Mouse (Mus musculus) kidney, embryonic 14.5 days (tissue): ENCODE data around the gene Map3k19. TPM values are rescaled to one million over a fixed set of nuclear protein-coding genes. Genes with fewer than 3 reads are reported as not detected.

ENCODE experiments used
- ATAC-seq: fragments of 200-750 bp; cut with Nextera tagmentation; 2 replicates; pipeline ENCODE4 v1.8.0; 2017; ENCODE audit warnings: moderate number of reproducible peaks, mild to moderate bottlenecking, moderate TSS enrichment, moderate library complexity; ENCODE audit not compliant: low FRiP score, low TSS enrichment
- H3K27ac ChIP-seq: fragments of 300-500 bp; sonication (generic); 2 replicates; pipeline ENCODE4 v1.5.1; 2014; ENCODE audit warnings: low read depth, mild to moderate bottlenecking, low read length, moderate library complexity, mixed read lengths
- H3K27me3 ChIP-seq: fragments of 300-500 bp; sonication (generic); 2 replicates; pipeline ENCODE4 v1.6.1; 2014; ENCODE audit warnings: mild to moderate bottlenecking, low read length; ENCODE audit not compliant: control insufficient read depth, insufficient read depth
- H3K36me3 ChIP-seq: fragments of 300-500 bp; sonication (generic); 2 replicates; pipeline ENCODE4 v1.6.1; 2014; ENCODE audit warnings: low read length, mixed read lengths; ENCODE audit not compliant: control insufficient read depth, insufficient read depth
- H3K4me1 ChIP-seq: fragments of 300-500 bp; sonication (generic); 2 replicates; pipeline ENCODE4 v1.6.1; 2014; ENCODE audit warnings: low read length, mixed read lengths; ENCODE audit not compliant: control insufficient read depth, insufficient read depth
- H3K4me2 ChIP-seq: fragments of 300-500 bp; sonication (generic); replicated peaks from 2 replicates; pipeline ENCODE4 v1.6.1; 2014; ENCODE audit warnings: low read depth, mild to moderate bottlenecking, low read length
- H3K4me3 ChIP-seq: fragments of 300-500 bp; sonication (generic); 2 replicates; pipeline ENCODE4 v1.5.1; 2014; ENCODE audit warnings: mild to moderate bottlenecking, low read length
- H3K9ac ChIP-seq: fragments of 300-500 bp; sonication (generic); 2 replicates; pipeline ENCODE4 v1.6.1; 2014; ENCODE audit warnings: low read depth, mild to moderate bottlenecking, low read length, moderate library complexity
- H3K9me3 ChIP-seq: fragments of 300-500 bp; sonication (generic); 2 replicates; pipeline ENCODE4 v1.6.1; 2016; ENCODE audit warnings: low read length; ENCODE audit not compliant: control insufficient read depth
- WGBS: fragments of 180-500 bp; shearing (Covaris S2); extraction: QIAGEN DNeasy Blood & Tissue Kit; methylation state at CpG from one replicate; pipeline ENCODE4 v1.1.7; 2014; 5-methylcytosine and 5-hydroxymethylcytosine counted together
- polyA plus RNA-seq: library from polyadenylated mRNA; unstranded; fragments of >200 nt; fragmentation: Nextera tagmentation; extraction: Ambion mirVana; gene quantifications from 2 replicates; pipeline ENCODE4 v1.2.1, GENCODE M21; 2014

The Map3k19 gene
- polyA plus RNA-seq, result not detected in 2 replicates

- 78% methylated on average over 14 of the region's 14 CpGs for WGBS
Measured at GRCm38 (mm10) chr1:127854486-127855222, at the start of gene Map3k19. Map3k19 (minus strand) TSS chr1:127855031.

GRCm38 (mm10) chr1:127899401-127899800 lies 44.6 kb upstream of the Map3k19 start:
- Histone ChIP-seq H3K4me1 (no peaks in the 10 kb centered on the region), H3K4me3 (no peak overlapping the region), H3K4me2 (no peak overlapping the region)

More at GRCm38 (mm10) chr1:127854486-127855222, at the start of gene Map3k19:
- no peak within 1 kb of the TSS for H3K9ac ChIP-seq
- no peak within 1 kb of the TSS for H3K4me2 ChIP-seq
- H3K27ac ChIP-seq, result no peak within 1 kb of the TSS
- peaks cover 4% of the 10 kb centered on the region; the same call in 1 of the 2 replicates for H3K9me3 ChIP-seq
- no peaks in the 10 kb centered on the region for H3K27me3 ChIP-seq
- no peaks in the 10 kb centered on the region for H3K36me3 ChIP-seq
- H3K4me1 ChIP-seq, result no peaks in the 10 kb centered on the region
- no peak within 1 kb of the TSS for H3K4me3 ChIP-seq
- no peak for ATAC-seq

GRCm38 (mm10) chr1:127869276-127869675 lies 14.4 kb upstream of the Map3k19 start:
- peaks cover 7% of the 10 kb centered on the region; the same call in 1 of the 2 replicates for H3K36me3 ChIP-seq
- WGBS, result 31% methylated on average over 8 of the region's 8 CpGs
- peak overlapping the region; percentile 68; the same call in 1 of the 2 replicates for H3K27ac ChIP-seq
- 0 out of 2 replicates have a peak, but pooled peaks cover 3% of the 10 kb centered on the region for H3K4me1 ChIP-seq
- H3K27me3 ChIP-seq, result no peaks in the 10 kb centered on the region
- no peaks in the 10 kb centered on the region for H3K9me3 ChIP-seq
- peak overlapping the region; percentile 64 for H3K9ac ChIP-seq
- H3K4me2 ChIP-seq, result peak overlapping the region; percentile 61
- peak overlapping the region; percentile 72 for H3K4me3 ChIP-seq
- no peak for ATAC-seq

More at GRCm38 (mm10) chr1:127899401-127899800, 44.6 kb upstream of the Map3k19 start:
- 80% methylated on average over 1 of the region's 1 CpGs for WGBS
- Histone ChIP-seq H3K36me3 (no peaks in the 10 kb centered on the region; the same call in 1 of the 2 replicates), H3K9ac (no peak overlapping the region), H3K27me3 (no peaks in the 10 kb centered on the region), H3K27ac (no peak overlapping the region), H3K9me3 (no peaks in the 10 kb centered on the region)
- ATAC-seq, result no peak

GRCm38 (mm10) chr1:127868300-127869261 lies 13.8 kb upstream of the Map3k19 start, which contains the start of gene Rab3gap1:
Rab3gap1 (plus strand) TSS chr1:127868773.
- 12% methylated on average over 47 of the region's 47 CpGs for WGBS
- H3K4me2 ChIP-seq, result peak within 1 kb of the TSS; percentile 61
- H3K9me3 ChIP-seq, result no peaks in the 10 kb centered on the region
- ATAC-seq, result peak; percentile 98
- H3K27ac ChIP-seq, result peak within 1 kb of the TSS; percentile 68; the same call in 1 of the 2 replicates
- peak within 1 kb of the TSS; percentile 72 for H3K4me3 ChIP-seq
- 0 out of 2 replicates have a peak, but pooled peaks cover 3% of the 10 kb centered on the region for H3K4me1 ChIP-seq
- H3K27me3 ChIP-seq, result no peaks in the 10 kb centered on the region
- H3K36me3 ChIP-seq, result 0 out of 2 replicates have a peak, but pooled peaks cover 7% of the 10 kb centered on the region
- H3K9ac ChIP-seq, result peak within 1 kb of the TSS; percentile 64

- Histone ChIP-seq H3K27ac (no peak overlapping the region), H3K4me1 (no peaks in the 10 kb centered on the region), H3K4me3 (no peak overlapping the region), H3K9me3 (no peaks in the 10 kb centered on the region), H3K9ac (no peak overlapping the region), H3K4me2 (no peak overlapping the region), H3K36me3 (no peaks in the 10 kb centered on the region), H3K27me3 (no peaks in the 10 kb centered on the region)
- no peak for ATAC-seq
- 48% methylated on average over 7 of the region's 7 CpGs for WGBS
Measured at GRCm38 (mm10) chr1:127863806-127864205, 9.0 kb upstream of the Map3k19 start.

- no peaks in the 10 kb centered on the region for H3K9me3 ChIP-seq
- no peak for ATAC-seq
- WGBS, result 88% methylated on average over 5 of the region's 5 CpGs
- no peaks in the 10 kb centered on the region for H3K4me1 ChIP-seq
- no peak overlapping the region for H3K27ac ChIP-seq
- H3K9ac ChIP-seq, result no peak overlapping the region
- no peaks in the 10 kb centered on the region for H3K27me3 ChIP-seq
- H3K36me3 ChIP-seq, result no peaks in the 10 kb centered on the region
- H3K4me2 ChIP-seq, result no peak overlapping the region
- H3K4me3 ChIP-seq, result no peak overlapping the region
Measured at GRCm38 (mm10) chr1:127861900-127862299, 7.1 kb upstream of the Map3k19 start.

GRCm38 (mm10) chr1:127860492-127860891 lies 5.7 kb upstream of the Map3k19 start:
- no peaks in the 10 kb centered on the region for H3K36me3 ChIP-seq
- no peaks in the 10 kb centered on the region for H3K4me1 ChIP-seq
- H3K27ac ChIP-seq, result no peak overlapping the region
- H3K4me3 ChIP-seq, result no peak overlapping the region
- H3K9me3 ChIP-seq, result no peaks in the 10 kb centered on the region
- no peak overlapping the region for H3K4me2 ChIP-seq
- 91% methylated on average over 4 of the region's 4 CpGs for WGBS
- no peaks in the 10 kb centered on the region for H3K27me3 ChIP-seq
- no peak for ATAC-seq
- H3K9ac ChIP-seq, result no peak overlapping the region

- no peak overlapping the region for H3K4me3 ChIP-seq
- ATAC-seq, result no peak
- H3K9ac ChIP-seq, result no peak overlapping the region
- no peaks in the 10 kb centered on the region for H3K9me3 ChIP-seq
- H3K36me3 ChIP-seq, result no peaks in the 10 kb centered on the region
- no peaks in the 10 kb centered on the region for H3K4me1 ChIP-seq
- H3K27me3 ChIP-seq, result no peaks in the 10 kb centered on the region
- H3K4me2 ChIP-seq, result no peak overlapping the region
- 56% methylated on average over 6 of the region's 6 CpGs for WGBS
- no peak overlapping the region for H3K27ac ChIP-seq
Measured at GRCm38 (mm10) chr1:127859799-127860400, 5.1 kb upstream of the Map3k19 start.
